Mouse (Mus musculus) ES-Bruce4 (cell line): ENCODE measurements at regions not wholly inside any gene's neighbourhood (a gene's known extent, or its start where the extent isn't known, plus 50 kb on each side); places are given as distances from the start of the nearest gene placed in this dataset.

Experiments
- H3K27ac ChIP-seq: 2 replicates; pipeline ENCODE4 v1.5.1; 2012; ENCODE audit warnings: low read length, inconsistent platforms; ENCODE audit not compliant: insufficient read depth
- H3K27me3 ChIP-seq: 2 replicates; pipeline ENCODE4 v1.6.1; 2012; ENCODE audit warnings: mild to moderate bottlenecking, low read length, inconsistent platforms; ENCODE audit not compliant: control insufficient read depth, poor library complexity, insufficient read depth, severe bottlenecking
- H3K36me3 ChIP-seq: 2 replicates; pipeline ENCODE4 v1.6.1; 2012; ENCODE audit warnings: inconsistent platforms, mild to moderate bottlenecking, low read length, moderate library complexity; ENCODE audit not compliant: control insufficient read depth, poor library complexity, insufficient read depth, severe bottlenecking
- H3K4me1 ChIP-seq: one replicate; pipeline ENCODE4 v1.8.1; 2011; ENCODE audit warnings: low read length; ENCODE audit not compliant: control insufficient read depth, insufficient read depth
- H3K4me3 ChIP-seq: 2 replicates; pipeline ENCODE4 v1.5.1; 2011; ENCODE audit warnings: low read depth, mild to moderate bottlenecking, low read length
- H3K9ac ChIP-seq: 2 replicates; pipeline ENCODE4 v1.6.1; 2012; ENCODE audit warnings: low read depth, mild to moderate bottlenecking, inconsistent platforms; ENCODE audit not compliant: poor library complexity, severe bottlenecking
- H3K9me3 ChIP-seq: replicated peaks from 2 replicates; pipeline ENCODE4 v1.6.1; 2012; ENCODE audit warnings: mild to moderate bottlenecking, low read length, inconsistent platforms; ENCODE audit not compliant: control insufficient read depth, poor library complexity, insufficient read depth, severe bottlenecking
- CTCF ChIP-seq: IDR thresholded peaks from one replicate; pipeline ENCODE4 v1.8.1; 2011; ENCODE audit warnings: low read depth, low read length
- EP300 ChIP-seq: IDR thresholded peaks from 2 replicates; pipeline ENCODE4 v1.6.1; 2011; ENCODE audit warnings: low read depth, low read length; ENCODE audit not compliant: insufficient read depth
- POLR2A ChIP-seq: IDR thresholded peaks from one replicate; pipeline ENCODE4 v1.8.1; 2011; ENCODE audit warnings: low read length; ENCODE audit not compliant: insufficient read depth

- Histone ChIP-seq H3K27me3 (no peaks in the 10 kb centered on the region), H3K27ac (peak overlapping the region; percentile 93), H3K9ac (no peak overlapping the region), H3K9me3 (no peaks in the 10 kb centered on the region), H3K4me3 (no peak overlapping the region), H3K36me3 (no peaks in the 10 kb centered on the region), H3K4me1 (peaks cover 13% of the 10 kb centered on the region)
- TF ChIP-seq EP300, result no peak
- no peak for TF ChIP-seq POLR2A
- no peak for TF ChIP-seq CTCF
Observed at GRCm38 (mm10) chr5:106773201-106773934, 76.3 kb upstream of the Zfp644 start.

GRCm38 (mm10) chr5:106771029-106771428, 73.9 kb upstream of the Zfp644 start:
- H3K9ac ChIP-seq, result no peak overlapping the region
- H3K4me3 ChIP-seq, result no peak overlapping the region
- H3K27ac ChIP-seq, result no peak overlapping the region
- H3K4me1 ChIP-seq, result peaks cover 13% of the 10 kb centered on the region
- no peaks in the 10 kb centered on the region for H3K36me3 ChIP-seq
- H3K9me3 ChIP-seq, result no peaks in the 10 kb centered on the region
- no peaks in the 10 kb centered on the region for H3K27me3 ChIP-seq
- TF ChIP-seq POLR2A, result no peak
- TF ChIP-seq CTCF, result no peak
- TF ChIP-seq EP300, result no peak

- Histone ChIP-seq H3K27ac (no peak overlapping the region), H3K4me1 (peaks cover 2% of the 10 kb centered on the region), H3K27me3 (no peaks in the 10 kb centered on the region), H3K9me3 (no peaks in the 10 kb centered on the region), H3K9ac (no peak overlapping the region), H3K36me3 (no peaks in the 10 kb centered on the region), H3K4me3 (no peak overlapping the region)
- TF ChIP-seq POLR2A, result no peak
- TF ChIP-seq CTCF, result no peak
- TF ChIP-seq EP300, result no peak
Observed at GRCm38 (mm10) chr5:106765335-106765734, 68.2 kb upstream of the Zfp644 start.

- Histone ChIP-seq H3K36me3 (no peaks in the 10 kb centered on the region), H3K9ac (no peak overlapping the region)
- TF ChIP-seq CTCF (no peak), EP300 (no peak), POLR2A (no peak)
Observed at GRCm38 (mm10) chr5:106763283-106763682, 66.2 kb upstream of the Zfp644 start.

GRCm38 (mm10) chr5:106758036-106758435, 60.9 kb upstream of the Zfp644 start:
- Histone ChIP-seq H3K9me3 (no peaks in the 10 kb centered on the region), H3K4me3 (no peak overlapping the region), H3K4me1 (peaks cover 3% of the 10 kb centered on the region), H3K9ac (no peak overlapping the region), H3K27me3 (no peaks in the 10 kb centered on the region), H3K27ac (0 out of 2 replicates have a peak overlapping the region, but pooled peaks have one; percentile 9), H3K36me3 (no peaks in the 10 kb centered on the region)
- TF ChIP-seq EP300, result peak; percentile 65; the same call in 1 of the 2 replicates
- no peak for TF ChIP-seq CTCF

More at GRCm38 (mm10) chr5:106763283-106763682, 66.2 kb upstream of the Zfp644 start:
- Histone ChIP-seq H3K9me3 (no peaks in the 10 kb centered on the region), H3K4me1 (no peaks in the 10 kb centered on the region), H3K27me3 (no peaks in the 10 kb centered on the region), H3K27ac (no peak overlapping the region), H3K4me3 (no peak overlapping the region)

- H3K27ac ChIP-seq, result no peak overlapping the region
- TF ChIP-seq POLR2A, result no peak
- TF ChIP-seq CTCF, result no peak
- TF ChIP-seq EP300, result no peak
- H3K4me3 ChIP-seq, result peak overlapping the region; percentile 15
- no peaks in the 10 kb centered on the region for H3K36me3 ChIP-seq
- H3K9ac ChIP-seq, result no peak overlapping the region
- no peaks in the 10 kb centered on the region for H3K27me3 ChIP-seq
- H3K4me1 ChIP-seq, result peaks cover 3% of the 10 kb centered on the region
- H3K9me3 ChIP-seq, result no peaks in the 10 kb centered on the region
Observed at GRCm38 (mm10) chr5:106757436-106757835, 60.3 kb upstream of the Zfp644 start.
